Mouse (Mus musculus) olfactory bulb, adult 2 months (tissue): ENCODE measurements around the gene 4930470P17Rik.

ENCODE experiments used
- CTCF ChIP-seq: fragments of 200-500 bp; IDR thresholded peaks from 2 replicates; pipeline ENCODE4 v1.5.1; 2012; ENCODE audit warnings: low read depth, mild to moderate bottlenecking, low read length, moderate library complexity; ENCODE audit not compliant: insufficient read depth
- POLR2A ChIP-seq: fragments of 200-500 bp; IDR thresholded peaks from 2 replicates; pipeline ENCODE4 v1.6.1; 2012; ENCODE audit warnings: mild to moderate bottlenecking, low read depth, low read length, moderate library complexity; ENCODE audit not compliant: insufficient read depth

- no peak for TF ChIP-seq CTCF
- TF ChIP-seq POLR2A, result no peak
Measured at GRCm38 (mm10) chr2:170642338-170642806, 40.6 kb upstream of the 4930470P17Rik start.
